Mouse (Mus musculus) erythroblast, embryonic 14.5 days (primary cell): ENCODE results near the gene Gm17334. TPM values are rescaled to one million over a fixed set of nuclear protein-coding genes. Genes with fewer than 3 reads are reported as not detected.

Experiments used
- H3K27me3 ChIP-seq: 2 replicates; pipeline ENCODE4 v1.6.1; 2012; ENCODE audit warnings: inconsistent platforms; ENCODE audit not compliant: control insufficient read depth
- H3K36me3 ChIP-seq: 2 replicates; pipeline ENCODE4 v1.6.1; 2012; ENCODE audit warnings: mild to moderate bottlenecking, inconsistent platforms; ENCODE audit not compliant: control insufficient read depth
- H3K4me1 ChIP-seq: 2 replicates; pipeline ENCODE4 v1.6.1; 2012; ENCODE audit warnings: inconsistent platforms; ENCODE audit not compliant: control insufficient read depth
- H3K4me3 ChIP-seq: replicated peaks from 2 replicates; pipeline ENCODE3; 2012; ENCODE audit warnings: moderate library complexity, mild to moderate bottlenecking, inconsistent platforms
- H3K9me3 ChIP-seq: 2 replicates; pipeline ENCODE4 v1.6.1; 2012; ENCODE audit warnings: low read length, inconsistent platforms, mixed read lengths; ENCODE audit not compliant: control insufficient read depth
- GATA1 ChIP-seq: IDR thresholded peaks from 2 replicates; pipeline ENCODE4 v1.6.1; 2012; ENCODE audit warnings: low read length, inconsistent platforms, mixed read lengths
- TAL1 ChIP-seq: IDR thresholded peaks from 3 replicates; pipeline ENCODE4 v1.6.1; 2012; ENCODE audit warnings: low read length, inconsistent platforms, mixed read lengths
- polyA plus RNA-seq: library from polyadenylated mRNA; stranded (reverse); fragments of >175 nt; gene quantifications from 2 replicates; pipeline ENCODE4 v1.2.3, GENCODE M21; 2012

The Gm17334 gene
- polyA plus RNA-seq, 1 experiment = not detected

DNA sequence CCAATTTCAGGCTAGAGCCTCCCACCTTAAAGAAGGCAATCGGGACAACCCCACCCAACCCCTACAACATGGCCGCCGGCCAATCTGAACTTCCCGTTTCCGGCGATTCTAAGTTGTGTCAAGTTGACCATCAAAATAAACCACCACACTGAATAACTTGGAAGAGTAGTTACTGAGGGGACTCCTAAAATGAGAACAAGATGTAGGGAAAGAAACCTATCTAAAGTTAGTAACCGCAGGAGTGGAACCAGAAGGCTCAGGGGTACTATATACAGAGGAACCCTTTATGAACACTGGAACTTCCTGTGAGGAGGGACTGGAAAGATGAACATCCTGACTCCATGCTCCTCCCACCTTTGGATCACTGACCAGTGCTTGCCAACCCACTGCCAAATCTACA lies 41.5 kb downstream of the Gm17334 start:
- H3K27me3 ChIP-seq = no peaks in the 10 kb centered on the region
- peaks cover 7% of the 10 kb centered on the region for H3K4me1 ChIP-seq
- no peaks in the 10 kb centered on the region for H3K9me3 ChIP-seq
- H3K36me3 ChIP-seq = no peaks in the 10 kb centered on the region
- TF ChIP-seq GATA1 (no peak), TAL1 (no peak)
- H3K4me3 ChIP-seq = no peak overlapping the region

Other genes starting within 250 kb of the Gm17334 start
- gene Kif3a, start 205.8 kb downstream of the Gm17334 start, polyA plus RNA-seq = 0.31 and 0.37 TPM in 2 replicates
- not detected in 2 replicates for gene Il4, start 154.5 kb downstream of the Gm17334 start, polyA plus RNA-seq
- gene Il13, start 138.5 kb downstream of the Gm17334 start, polyA plus RNA-seq = 0.07 TPM in 1 of 2 replicates, not detected in the other
- gene Rad50, start 65.9 kb downstream of the Gm17334 start, polyA plus RNA-seq = 0.41 and 0.46 TPM in 2 replicates
- not detected in 2 replicates for gene Il5, start 52.4 kb downstream of the Gm17334 start, polyA plus RNA-seq
- 0.01 and 0.04 TPM in 2 replicates for gene Irf1, start 3.2 kb downstream of the Gm17334 start, polyA plus RNA-seq
- not detected in 2 replicates for gene Gm12216, start 86.1 kb upstream of the Gm17334 start, polyA plus RNA-seq
- 0.07 TPM in 1 of 2 replicates, not detected in the other for gene Slc22a5, start 118.5 kb upstream of the Gm17334 start, polyA plus RNA-seq
- 0.26 and 0.77 TPM in 2 replicates for gene Slc22a21, start 207.1 kb upstream of the Gm17334 start, polyA plus RNA-seq